Mouse (Mus musculus) thymus, adult 2 months (tissue): ENCODE results near the gene Gde1. TPM values are rescaled to one million over a fixed set of nuclear protein-coding genes. Genes with fewer than 3 reads are reported as not detected.

Experiments
- DNase-seq: peaks from one replicate; pipeline ENCODE4 v3.0.0; 2021
- H3K27ac ChIP-seq: fragments of 200-500 bp; 2 replicates; pipeline ENCODE4 v1.5.1; 2012; ENCODE audit warnings: low read length, control low read depth; ENCODE audit not compliant: control insufficient read depth, insufficient read depth
- H3K27me3 ChIP-seq: fragments of 200-500 bp; 2 replicates; pipeline ENCODE4 v1.6.1; 2012; ENCODE audit warnings: mild to moderate bottlenecking, low read length, moderate library complexity, mixed read lengths; ENCODE audit not compliant: control insufficient read depth, insufficient read depth
- H3K36me3 ChIP-seq: fragments of 200-500 bp; 2 replicates; pipeline ENCODE4 v1.6.1; 2012; ENCODE audit warnings: mild to moderate bottlenecking, low read length, moderate library complexity; ENCODE audit not compliant: control insufficient read depth, insufficient read depth
- H3K4me1 ChIP-seq: fragments of 200-500 bp; replicated peaks from 2 replicates; pipeline ENCODE4 v1.6.1; 2012; ENCODE audit warnings: low read length; ENCODE audit not compliant: control insufficient read depth, insufficient read depth
- H3K4me3 ChIP-seq: fragments of 200-500 bp; 2 replicates; pipeline ENCODE4 v1.5.1; 2012; ENCODE audit warnings: mild to moderate bottlenecking, low read length, control low read depth, moderate library complexity; ENCODE audit not compliant: control insufficient read depth, insufficient read depth
- CTCF ChIP-seq: fragments of 200-500 bp; IDR thresholded peaks from 2 replicates; pipeline ENCODE4 v1.5.1; 2012; ENCODE audit warnings: mild to moderate bottlenecking, control low read depth, low read length, moderate library complexity, borderline replicate concordance; ENCODE audit not compliant: control insufficient read depth, poor library complexity, insufficient read depth; ENCODE audit errors: extremely low read depth
- POLR2A ChIP-seq: fragments of 200-500 bp; IDR thresholded peaks from 2 replicates; pipeline ENCODE4 v1.6.1; 2012; ENCODE audit warnings: mild to moderate bottlenecking, low read length, control low read depth, moderate library complexity; ENCODE audit not compliant: control insufficient read depth, poor library complexity, insufficient read depth; ENCODE audit errors: extremely low read depth
- WGBS: fragments of 180-500 bp; shearing (Covaris S2); methylation state at CpG from one replicate; pipeline ENCODE4 v1.1.7; 2018; 5-methylcytosine and 5-hydroxymethylcytosine counted together
- polyA plus RNA-seq: library from polyadenylated mRNA; depleted of rRNA; stranded (reverse); fragments of >200 nt; gene quantifications from 2 replicates; pipeline ENCODE4 v1.2.3, GENCODE M21; 2012

Gde1 gene
- polyA plus RNA-seq, 1 experiment = 163 TPM

DNA sequence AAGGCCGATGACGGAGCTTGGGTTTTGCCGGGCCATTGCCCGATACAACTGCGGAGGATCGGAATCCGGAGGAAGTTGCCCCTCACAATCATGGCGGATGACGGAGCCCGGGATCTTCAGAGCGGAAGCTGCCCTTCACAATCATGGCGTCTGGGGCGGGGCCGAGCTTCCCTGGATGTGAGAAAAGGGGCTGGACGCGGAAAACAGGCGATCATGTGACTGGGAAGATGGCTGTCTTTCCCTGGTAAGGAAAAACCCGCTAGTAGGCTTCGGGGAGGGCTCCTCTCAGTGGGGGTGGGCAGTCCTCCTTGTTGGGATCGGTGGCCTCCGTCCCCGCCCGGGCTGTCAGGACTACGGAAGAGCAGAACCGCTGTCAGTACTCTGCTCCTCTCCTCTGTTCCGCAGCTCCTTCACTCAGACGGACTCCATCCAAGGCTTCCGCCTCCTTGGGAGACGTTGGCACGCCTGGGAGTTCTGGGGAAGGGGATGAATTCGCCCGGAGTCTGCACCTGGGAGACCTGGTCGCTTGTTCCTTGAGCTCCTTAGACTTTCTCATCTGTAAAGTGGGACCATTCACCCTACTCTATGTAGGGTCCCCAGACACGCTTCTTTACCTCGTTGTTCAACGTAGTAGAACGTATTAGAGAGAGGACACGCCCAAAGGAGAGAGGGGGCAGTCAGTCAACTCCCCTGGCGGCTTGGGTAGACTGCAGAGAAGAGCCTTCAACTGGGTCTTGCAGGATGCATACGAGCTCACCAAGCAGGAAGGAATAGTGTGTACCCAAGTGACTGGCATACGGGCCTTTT is 35.2 kb upstream of the Gde1 start:
- WGBS = 3% methylated on average over 41 of the region's 41 CpGs
- 0 out of 2 replicates have a peak, but pooled peaks have one; percentile 30 for TF ChIP-seq CTCF
- peak; percentile 43; the same call in 1 of the 2 replicates for TF ChIP-seq POLR2A
- Histone ChIP-seq H3K4me3 (peak overlapping the region; percentile 96), H3K27ac (peak overlapping the region; percentile 30), H3K36me3 (no peaks in the 10 kb centered on the region), H3K4me1 (peaks cover 14% of the 10 kb centered on the region), H3K27me3 (no peaks in the 10 kb centered on the region)
- DNase-seq = peak; percentile 93

GRCm38 (mm10) chr7:118739975-118740531 is 34.5 kb upstream of the Gde1 start, which contains the start of gene Vps35l:
TSS of gene Vps35l (plus strand) at chr7:118740226.
- TF ChIP-seq CTCF = peak; percentile 85
- TF ChIP-seq POLR2A = no peak
- H3K4me3 ChIP-seq = peak within 1 kb of the TSS; percentile 96
- H3K27ac ChIP-seq = peak within 1 kb of the TSS; percentile 30
- H3K36me3 ChIP-seq = no peaks in the 10 kb centered on the region
- peak; percentile 85 for DNase-seq
- H3K4me1 ChIP-seq = peaks cover 14% of the 10 kb centered on the region
- WGBS = 1% methylated on average over 16 of the region's 16 CpGs
- no peaks in the 10 kb centered on the region for H3K27me3 ChIP-seq

- DNase-seq = peak; percentile 19
- WGBS = 97% methylated on average over 1 of the region's 1 CpGs
- Histone ChIP-seq H3K27me3 (no peaks in the 10 kb centered on the region), H3K4me3 (no peak overlapping the region), H3K36me3 (no peaks in the 10 kb centered on the region), H3K4me1 (peaks cover 14% of the 10 kb centered on the region), H3K27ac (no peak overlapping the region)
- TF ChIP-seq CTCF (no peak), POLR2A (no peak)
Measured at GRCm38 (mm10) chr7:118738730-118739129, 33.2 kb upstream of the Gde1 start.

GRCm38 (mm10) chr7:118733225-118733624 is 27.6 kb upstream of the Gde1 start:
- Histone ChIP-seq H3K4me1 (no peaks in the 10 kb centered on the region), H3K27me3 (no peaks in the 10 kb centered on the region), H3K27ac (no peak overlapping the region), H3K36me3 (peaks cover 13% of the 10 kb centered on the region), H3K4me3 (no peak overlapping the region)
- 94% methylated on average over 13 of the region's 13 CpGs for WGBS
- TF ChIP-seq CTCF = no peak
- no peak for TF ChIP-seq POLR2A
- no peak for DNase-seq

GRCm38 (mm10) chr7:118731781-118732180 is 26.2 kb upstream of the Gde1 start:
- H3K4me3 ChIP-seq = no peak overlapping the region
- H3K36me3 ChIP-seq = peaks cover 13% of the 10 kb centered on the region
- TF ChIP-seq POLR2A (no peak), CTCF (no peak)
- no peak overlapping the region for H3K27ac ChIP-seq
- DNase-seq = no peak
- no peaks in the 10 kb centered on the region for H3K27me3 ChIP-seq
- 96% methylated on average over 3 of the region's 3 CpGs for WGBS
- no peaks in the 10 kb centered on the region for H3K4me1 ChIP-seq

DNA sequence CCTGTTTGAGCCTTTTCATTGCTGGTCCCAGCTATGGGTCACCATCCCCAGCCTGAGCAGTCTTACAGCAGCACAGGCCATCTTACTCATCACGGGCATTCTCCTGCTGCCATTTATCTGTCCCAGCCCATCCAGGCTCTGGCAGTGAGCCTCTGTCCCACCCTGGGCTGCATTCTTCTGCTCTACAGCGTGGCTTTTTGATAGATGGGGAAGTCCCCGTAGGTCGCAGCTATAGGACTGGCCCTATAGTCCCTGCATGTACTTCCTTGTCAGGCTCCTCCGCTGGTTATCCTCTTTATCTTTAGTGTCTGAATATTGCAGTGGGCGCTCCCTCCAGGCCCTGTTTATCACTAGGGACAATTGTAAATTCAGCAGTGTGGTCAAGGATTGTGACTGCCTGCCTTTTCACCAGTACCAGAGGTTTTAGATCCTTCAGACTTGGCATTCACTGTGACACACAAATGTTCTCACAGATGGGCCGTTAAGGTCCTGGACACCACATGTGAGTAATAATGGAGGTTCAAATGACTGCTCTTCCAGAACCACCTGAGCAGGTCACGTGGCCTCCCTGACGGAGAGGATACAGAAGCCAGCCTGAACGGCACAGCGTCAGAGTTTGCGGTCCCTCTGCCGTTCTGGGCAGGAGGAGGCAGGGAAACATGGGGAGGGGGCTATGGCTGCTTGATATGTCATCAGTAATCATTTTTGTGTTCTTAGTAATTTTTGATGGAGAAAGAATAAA is 23.4 kb upstream of the Gde1 start:
- DNase-seq = no peak
- TF ChIP-seq CTCF (no peak), POLR2A (no peak)
- Histone ChIP-seq H3K27me3 (no peaks in the 10 kb centered on the region), H3K36me3 (peaks cover 21% of the 10 kb centered on the region), H3K27ac (no peak overlapping the region), H3K4me1 (no peaks in the 10 kb centered on the region), H3K4me3 (no peak overlapping the region)
- WGBS = 96% methylated on average over 13 of the region's 13 CpGs
